Mouse (Mus musculus) B cell, adult 2 months (primary cell): ENCODE data around the gene Mad2l2.

Experiments used
- DNase-seq, 2 experiments: peaks; one replicate each; pipeline ENCODE4 v3.0.0; 2022

The Mad2l2 gene

GRCm38 (mm10) chr4:148130133-148130532 lies at the start of gene Mad2l2:
TSS of gene Mad2l2 (plus strand) at chr4:148130384.
- no peak for DNase-seq

GRCm38 (mm10) chr4:148080597-148080973 lies 49.6 kb upstream of the Mad2l2 start:
- no peak for DNase-seq

- no peak for DNase-seq
Observed at GRCm38 (mm10) chr4:148081201-148081600, 49.0 kb upstream of the Mad2l2 start.

- peak; percentile 77 to 81 for DNase-seq
Observed at GRCm38 (mm10) chr4:148082257-148083044, 47.7 kb upstream of the Mad2l2 start.

GRCm38 (mm10) chr4:148083176-148083899 lies 46.8 kb upstream of the Mad2l2 start:
- DNase-seq = peak; percentile 43 to 48

- DNase-seq = no peak
Observed at GRCm38 (mm10) chr4:148084261-148084714, 45.9 kb upstream of the Mad2l2 start.

GRCm38 (mm10) chr4:148085131-148085906 lies 44.9 kb upstream of the Mad2l2 start:
- DNase-seq = no peak

GRCm38 (mm10) chr4:148085907-148086305 lies 44.3 kb upstream of the Mad2l2 start:
- DNase-seq = no peak

GRCm38 (mm10) chr4:148087091-148087906 lies 42.9 kb upstream of the Mad2l2 start:
- DNase-seq = no peak

GRCm38 (mm10) chr4:148087907-148088527 lies 42.2 kb upstream of the Mad2l2 start, which contains the start of gene Agtrap:
TSS of gene Agtrap (minus strand) at chr4:148088031.
- DNase-seq = peak; percentile 85 to 86

GRCm38 (mm10) chr4:148089166-148089565 lies 41.0 kb upstream of the Mad2l2 start:
- no peak for DNase-seq

GRCm38 (mm10) chr4:148091181-148091580 lies 39.0 kb upstream of the Mad2l2 start:
- DNase-seq = no peak

- DNase-seq = no peak
Observed at GRCm38 (mm10) chr4:148092551-148093271, 37.5 kb upstream of the Mad2l2 start.

GRCm38 (mm10) chr4:148094161-148094560 lies 36.0 kb upstream of the Mad2l2 start:
- no peak for DNase-seq

- DNase-seq = no peak
Observed at GRCm38 (mm10) chr4:148095081-148095480, 35.1 kb upstream of the Mad2l2 start.

- no peak for DNase-seq
Observed at GRCm38 (mm10) chr4:148097936-148098335, 32.2 kb upstream of the Mad2l2 start.

- no peak for DNase-seq
Observed at GRCm38 (mm10) chr4:148098666-148099065, 31.5 kb upstream of the Mad2l2 start.

- DNase-seq = peak; percentile 38 to 48
Observed at GRCm38 (mm10) chr4:148101801-148102527, 28.2 kb upstream of the Mad2l2 start.

- no peak for DNase-seq
Observed at GRCm38 (mm10) chr4:148104146-148104545, 26.0 kb upstream of the Mad2l2 start.

GRCm38 (mm10) chr4:148107621-148108291 lies 22.4 kb upstream of the Mad2l2 start:
- DNase-seq = no peak
